Mouse (Mus musculus) erythroblast, embryonic 14.5 days (primary cell): ENCODE measurements around the gene Prrx2.

ENCODE experiments used
- GATA1 ChIP-seq: IDR thresholded peaks from 2 replicates; pipeline ENCODE4 v1.6.1; 2012; ENCODE audit warnings: low read length, inconsistent platforms, mixed read lengths
- TAL1 ChIP-seq: IDR thresholded peaks from 3 replicates; pipeline ENCODE4 v1.6.1; 2012; ENCODE audit warnings: low read length, inconsistent platforms, mixed read lengths

- no peak for TF ChIP-seq TAL1
- TF ChIP-seq GATA1, result no peak
These were observed 12.0 kb downstream of the Prrx2 start for GRCm38 (mm10) chr2:30846723-30847122.
